Comparison of ENCODE assay signal across 19 mouse cellular contexts in genomic region chr12:100985793-100986157, GRCm38 (mm10). TPM values are rescaled to one million over a fixed set of nuclear protein-coding genes. Genes with fewer than 3 reads are reported as not detected.
DNase-seq lines count a peak whose midpoint lies in the region; ATAC-seq and TF ChIP-seq lines count a peak whose summit lies in the region.
"Had no signal": no experiment of that assay in that cellular context is flagged by ENCODE, and none has a peak within 500 bp of the region (broad histone marks: within the 10 kb centered on the region; RNA-seq: fewer than 3 reads in every experiment).

No protein-coding gene starts in this region.

- H3K4me3 ChIP-seq in layer of hippocampus, adult 2 months = no peak overlapping the region
- no peak overlapping the region for H3K4me3 ChIP-seq in lung, postnatal 0 days (ENCODE audit: low read depth, low read length)
- H3K4me3 ChIP-seq in lung, adult 2 months (replicated peaks; ENCODE audit: extremely low read depth, low read depth, low read length) = no peak overlapping the region
- no peak overlapping the region for H3K4me3 ChIP-seq in MEL (ENCODE audit: control insufficient read depth in 1 of 2, insufficient read depth in 1 of 2, low read depth in 2 of 2, low read length in 2 of 2)
- H3K4me3 ChIP-seq in forebrain, postnatal 0 days (ENCODE audit: low read depth, low read length) = no peak overlapping the region
- H3K4me3 ChIP-seq: embryonic facial prominence, embryonic 12.5 days; embryonic facial prominence, embryonic 15.5 days; hindbrain, embryonic 12.5 days; hindbrain, embryonic 15.5 days had no signal

- TF ChIP-seq POLR2A in lung, adult 2 months (IDR thresholded peaks at IDR 0.05; ENCODE audit: borderline replicate concordance, extremely low read depth, low read depth, low read length) = no peak
- no peak for TF ChIP-seq POLR2A in MEL (IDR thresholded peaks at IDR 0.05; ENCODE audit: control insufficient read depth in 1 of 2, insufficient read depth in 1 of 2, low read depth in 1 of 2, low read length in 2 of 2, poor library complexity in 1 of 2)

- WGBS in lung, postnatal 0 days = 51% methylated on average over 2 of the region's 2 CpGs
- 71% methylated on average over 2 of the region's 2 CpGs for WGBS in lung, adult 2 months
- 91% methylated on average over 2 of the region's 2 CpGs for WGBS in forebrain, postnatal 0 days

- no peak overlapping the region for H3K4me2 ChIP-seq in lung, postnatal 0 days (replicated peaks; ENCODE audit: low read depth, low read length)
- no peak overlapping the region for H3K4me2 ChIP-seq in forebrain, postnatal 0 days (ENCODE audit: low read depth)
- H3K4me2 ChIP-seq: embryonic facial prominence, embryonic 12.5 days; embryonic facial prominence, embryonic 15.5 days; heart, embryonic 11.5 days; hindbrain, embryonic 12.5 days; hindbrain, embryonic 15.5 days had no signal

- peak overlapping the region; percentile 86 for H3K27ac ChIP-seq in layer of hippocampus, adult 2 months
- H3K27ac ChIP-seq in lung, postnatal 0 days (ENCODE audit: low read length) = no peak overlapping the region
- H3K27ac ChIP-seq in MEL (ENCODE audit: control insufficient read depth, low read depth, low read length) = peak overlapping the region; percentile 88; the same call in 1 of the 2 replicates
- H3K27ac ChIP-seq in forebrain, postnatal 0 days (ENCODE audit: low read depth, low read length) = no peak overlapping the region
- H3K27ac ChIP-seq: embryonic facial prominence, embryonic 12.5 days; hindbrain, embryonic 12.5 days had no signal

- TF ChIP-seq CTCF in layer of hippocampus, adult 2 months (conservative IDR thresholded peaks at IDR 0.05) = no peak
- no peak for TF ChIP-seq CTCF in lung, postnatal 0 days (IDR thresholded peaks at IDR 0.05)
- TF ChIP-seq CTCF in lung, adult 2 months (IDR thresholded peaks at IDR 0.05; ENCODE audit: insufficient read depth, low read length) = no peak
- no peak for TF ChIP-seq CTCF in MEL (IDR thresholded peaks at IDR 0.05 in 2 of 3, conservative IDR thresholded peaks at IDR 0.05 in 1 of 3; ENCODE audit: control insufficient read depth in 1 of 3, insufficient read depth in 1 of 3, low read depth in 2 of 3, low read length in 3 of 3, poor library complexity in 1 of 3, severe bottlenecking in 1 of 3)
- TF ChIP-seq CTCF in forebrain, postnatal 0 days (IDR thresholded peaks at IDR 0.05; ENCODE audit: low read depth) = no peak

- no peak for DNase-seq in layer of hippocampus, adult 2 months (ENCODE audit: low spot score in 2 of 2)
- DNase-seq in layer of hippocampus, postnatal 25 days (ENCODE audit: extremely low spot score in 1 of 2, low spot score in 1 of 2) = no peak
- DNase-seq in lung, postnatal 0 days (ENCODE audit: low spot score) = peak; percentile 69
- DNase-seq in lung, adult 2 months = no peak
- no peak for DNase-seq in MEL (ENCODE audit: low read depth, low spot score)
- DNase-seq in forebrain, postnatal 0 days = no peak
- DNase-seq: adrenal gland, postnatal 10 days; adrenal gland, postnatal 36 days; cerebellum, adult 11 months; cerebellum, adult 9-11 months; cerebellum, postnatal 25 days; gastrocnemius, postnatal 14 days; heart, adult 11 months had no signal

- H3K27me3 ChIP-seq in lung, postnatal 0 days (replicated peaks; ENCODE audit: insufficient read depth, low read length) = no peaks in the 10 kb centered on the region
- H3K27me3 ChIP-seq in MEL (ENCODE audit: control insufficient read depth in 1 of 2, insufficient read depth in 2 of 2, low read length in 2 of 2) = no peaks in the 10 kb centered on the region
- no peaks in the 10 kb centered on the region for H3K27me3 ChIP-seq in forebrain, postnatal 0 days (ENCODE audit: insufficient read depth, low read length)
- H3K27me3 ChIP-seq: embryonic facial prominence, embryonic 12.5 days; embryonic facial prominence, embryonic 15.5 days; hindbrain, embryonic 15.5 days; Patski had no signal

- no peaks in the 10 kb centered on the region for H3K36me3 ChIP-seq in lung, postnatal 0 days (ENCODE audit: insufficient read depth, low read length)
- H3K36me3 ChIP-seq in MEL (ENCODE audit: control insufficient read depth in 1 of 2, insufficient read depth in 2 of 2, low read length in 2 of 2) = peaks cover 0 to 11% of the 10 kb centered on the region in 2 experiments; a peak in 2 of 4 replicates
- H3K36me3 ChIP-seq in forebrain, postnatal 0 days (ENCODE audit: insufficient read depth) = no peaks in the 10 kb centered on the region
- H3K36me3 ChIP-seq: embryonic facial prominence, embryonic 12.5 days; embryonic facial prominence, embryonic 15.5 days; hindbrain, embryonic 12.5 days; hindbrain, embryonic 15.5 days had no signal

- H3K4me1 ChIP-seq in lung, postnatal 0 days (ENCODE audit: insufficient read depth, low read depth, low read length) = no peaks in the 10 kb centered on the region; the same call in 1 of the 2 replicates
- peaks cover 9% of the 10 kb centered on the region for H3K4me1 ChIP-seq in lung, adult 2 months (ENCODE audit: control insufficient read depth, insufficient read depth, low read length)
- peaks cover 11 to 17% of the 10 kb centered on the region in 2 experiments for H3K4me1 ChIP-seq in MEL (ENCODE audit: control insufficient read depth in 1 of 2, insufficient read depth in 2 of 2, low read length in 2 of 2)
- peaks cover 52% of the 10 kb centered on the region for H3K4me1 ChIP-seq in forebrain, postnatal 0 days (ENCODE audit: insufficient read depth)

- H3K9ac ChIP-seq in lung, postnatal 0 days (replicated peaks; ENCODE audit: low read depth) = no peak overlapping the region
- H3K9ac ChIP-seq in MEL (ENCODE audit: control insufficient read depth, low read depth, low read length, poor library complexity, severe bottlenecking) = 0 out of 2 replicates have a peak overlapping the region, but pooled peaks have one; percentile 6
- H3K9ac ChIP-seq in forebrain, postnatal 0 days = no peak overlapping the region
- H3K9ac ChIP-seq: embryonic facial prominence, embryonic 12.5 days; embryonic facial prominence, embryonic 15.5 days; hindbrain, embryonic 12.5 days; hindbrain, embryonic 15.5 days had no signal

- no peak for TF ChIP-seq EP300 in lung, postnatal 0 days (IDR thresholded peaks at IDR 0.05)
- no peak for TF ChIP-seq EP300 in MEL (IDR thresholded peaks at IDR 0.05; ENCODE audit: low read depth in 1 of 2, low read length in 2 of 2)

- TF ChIP-seq RAD21 in MEL (IDR thresholded peaks at IDR 0.05; ENCODE audit: low read depth, low read length) = no peak

- no peak for ATAC-seq in lung, postnatal 0 days
- no peak for ATAC-seq in forebrain, postnatal 0 days
- ATAC-seq: Patski had no signal

- no peaks in the 10 kb centered on the region for H3K9me3 ChIP-seq in lung, postnatal 0 days (ENCODE audit: low read length)
- H3K9me3 ChIP-seq in MEL (replicated peaks; ENCODE audit: insufficient read depth, low read length) = no peaks in the 10 kb centered on the region
- H3K9me3 ChIP-seq in forebrain, postnatal 0 days (ENCODE audit: low read length) = no peaks in the 10 kb centered on the region
- H3K9me3 ChIP-seq: embryonic facial prominence, embryonic 12.5 days; embryonic facial prominence, embryonic 15.5 days; hindbrain, embryonic 12.5 days; hindbrain, embryonic 15.5 days had no signal

- peaks cover 8% of the 10 kb centered on the region; the same call in 1 of the 2 replicates for H3K79me2 ChIP-seq in MEL (ENCODE audit: control insufficient read depth, insufficient read depth, low read length, poor library complexity)

TF ChIP-seq in MEL, 35 proteins besides CTCF, POLR2A, EP300 and RAD21:
- TF ChIP-seq ZKSCAN1 (IDR thresholded peaks at IDR 0.05; ENCODE audit: low read depth, low read length) (no peak), ETS1 (IDR thresholded peaks at IDR 0.05; ENCODE audit: low read depth, low read length) (no peak), ZMIZ1 (IDR thresholded peaks at IDR 0.05; ENCODE audit: low read depth, low read length) (no peak), UBTF (IDR thresholded peaks at IDR 0.05; ENCODE audit: borderline replicate concordance, insufficient read depth, low read depth, low read length) (no peak), POLR2AphosphoS5 (IDR thresholded peaks at IDR 0.05; ENCODE audit: borderline replicate concordance, low read depth, low read length) (no peak), MAFK (IDR thresholded peaks at IDR 0.05; ENCODE audit: borderline replicate concordance, low read depth, low read length) (no peak), TAL1 (IDR thresholded peaks at IDR 0.05; ENCODE audit: low read length) (no peak), GATA1 (IDR thresholded peaks at IDR 0.05; ENCODE audit: low read depth, low read length) (no peak), CHD1 (IDR thresholded peaks at IDR 0.05; ENCODE audit: low read depth, low read length) (no peak), ELF1 (IDR thresholded peaks at IDR 0.05; ENCODE audit: low read depth, low read length) (no peak), E2F4 (IDR thresholded peaks at IDR 0.05; ENCODE audit: borderline replicate concordance, low read depth, low read length) (no peak), ZC3H11A (IDR thresholded peaks at IDR 0.05; ENCODE audit: low read depth, low read length) (no peak), NELFE (IDR thresholded peaks at IDR 0.05; ENCODE audit: low read depth, low read length) (no peak), SIN3A (IDR thresholded peaks at IDR 0.05; ENCODE audit: low read length) (no peak), MAX (IDR thresholded peaks at IDR 0.05; ENCODE audit: low read length) (no peak), ZNF384 (IDR thresholded peaks at IDR 0.05; ENCODE audit: low read depth, low read length) (no peak), KAT2A (conservative IDR thresholded peaks at IDR 0.05; ENCODE audit: low read depth, low read length) (no peak), TCF12 (IDR thresholded peaks at IDR 0.05; ENCODE audit: low read depth, low read length) (no peak)

RNA-seq across cellular contexts. Expression of gene Ccdc88c, which starts 43.1 kb away (rescaled TPM):
- 10 to 100 TPM; 24.3 to 33.7 TPM for total RNA-seq in layer of hippocampus, adult 2 months (2021)
- total RNA-seq in layer of hippocampus, postnatal 25 days (2021) = 10 to 100 TPM; 26.7 to 40.1 TPM
- polyA plus RNA-seq in lung, postnatal 0 days (2015; fragmentation: Nextera tagmentation; extraction: Ambion mirVana) = 6.9 and 7.4 TPM in 2 replicates
- 19.2 and 19.7 TPM in 2 replicates for polyA plus RNA-seq in lung, adult 2 months (2012; rRNA removed)
- 8.5 and 8.7 TPM in 2 replicates for total RNA-seq in MEL (2012; rRNA removed)
- polyA plus RNA-seq in MEL (2012; ENCODE audit: insufficient read depth in 1 of 2, insufficient read length in 2 of 2, low read depth in 1 of 2, low replicate concordance in 2 of 2, missing spikeins in 1 of 2) = 10 to 100 TPM in 1 of 2 experiments, not detected in 1; 15.3 TPM
- total RNA-seq in forebrain, postnatal 0 days (2014; rRNA removed) = 31.3 and 31.5 TPM in 2 replicates
- polyA plus RNA-seq in forebrain, postnatal 0 days (2015; fragmentation: Nextera tagmentation; extraction: Ambion mirVana) = 12.4 and 14.6 TPM in 2 replicates

Comparison
In these comparisons a context has a peak if more than half of its experiments do, and no peak if none do; other contexts are left out.
1. H3K27ac ChIP-seq: peak in layer of hippocampus, adult 2 months (single experiment) and MEL (single experiment); none in lung, postnatal 0 days (single experiment) and forebrain, postnatal 0 days (single experiment).